Mouse (Mus musculus): ENCODE data around the gene Mrgprg. TPM values are rescaled to one million over a fixed set of nuclear protein-coding genes. Genes with fewer than 3 reads are reported as not detected.
A peak's percentile ranks its signal among the peaks of the same experiment; 100 is the strongest.

The Mrgprg gene
- polyA plus RNA-seq, 1 experiment from 2014 or later, result not detected

DNA sequence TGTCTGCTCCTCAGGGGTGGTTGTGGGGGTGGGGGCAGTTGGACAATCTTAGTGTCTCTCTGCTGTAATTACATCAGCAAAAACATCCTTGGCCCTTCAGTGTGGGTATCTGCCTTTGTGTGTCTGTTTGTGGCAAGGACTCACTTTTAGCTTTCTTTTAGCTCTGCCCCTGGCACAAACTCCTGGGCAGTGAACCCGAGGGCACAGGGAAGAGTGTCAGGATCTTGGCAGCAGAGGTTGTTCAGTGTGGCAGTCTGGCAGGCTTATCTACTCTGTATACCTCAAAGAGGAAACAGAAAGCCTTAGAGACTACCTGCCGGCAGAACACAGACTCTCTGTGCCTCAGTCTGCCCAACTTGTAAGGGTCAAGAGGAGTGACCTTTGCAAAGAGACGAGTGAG, 9.1 kb downstream of the Mrgprg start:
- Histone ChIP-seq H3K36me3 (ENCODE audit: control insufficient read depth, insufficient read depth, low read length) (no peaks in the 10 kb centered on the region), H3K27ac (ENCODE audit: low read length) (no peak overlapping the region), H3K27me3 (replicated peaks; ENCODE audit: control insufficient read depth, insufficient read depth, low read length) (peaks cover 6% of the 10 kb centered on the region; the same call in 1 of the 2 replicates), H3K9me3 (ENCODE audit: control insufficient read depth, low read length) (no peaks in the 10 kb centered on the region), H3K9ac (ENCODE audit: low read depth, low read length) (no peak overlapping the region), H3K4me2 (ENCODE audit: low read depth, low read length) (no peak overlapping the region), H3K4me1 (ENCODE audit: control insufficient read depth, insufficient read depth, low read length) (peaks cover 5% of the 10 kb centered on the region), H3K4me3 (ENCODE audit: low read length) (no peak overlapping the region)
- 65% methylated on average over 3 of the region's 3 CpGs for WGBS
- no peak; the same call in 1 of the 2 replicates for ATAC-seq

DNA sequence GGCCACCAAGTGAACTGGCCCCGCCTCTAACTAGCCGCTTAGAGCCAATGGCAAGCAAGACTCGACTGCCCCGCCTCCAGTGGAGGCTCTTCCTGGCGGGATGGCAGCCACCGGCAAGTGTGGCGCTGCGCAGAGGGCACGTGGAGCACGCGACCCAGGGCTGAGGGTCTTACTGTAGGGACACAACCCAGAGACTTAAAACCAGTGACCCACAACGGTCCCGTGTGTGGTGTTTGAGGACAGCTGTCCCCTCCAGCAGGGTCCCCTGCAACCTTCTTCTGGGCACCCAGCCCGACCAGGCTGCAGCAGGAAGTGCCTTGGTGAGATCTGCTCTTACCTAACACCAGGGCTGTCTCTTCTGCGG, 9.8 kb downstream of the Mrgprg start:
- no peak overlapping the region for H3K27ac ChIP-seq (ENCODE audit: low read length)
- peaks cover 6% of the 10 kb centered on the region; the same call in 1 of the 2 replicates for H3K27me3 ChIP-seq (replicated peaks; ENCODE audit: control insufficient read depth, insufficient read depth, low read length)
- no peaks in the 10 kb centered on the region for H3K9me3 ChIP-seq (ENCODE audit: control insufficient read depth, low read length)
- H3K4me3 ChIP-seq (ENCODE audit: low read length), result peak overlapping the region; percentile 50
- under 1% methylated on average over 15 of the region's 15 CpGs for WGBS
- no peaks in the 10 kb centered on the region for H3K36me3 ChIP-seq (ENCODE audit: control insufficient read depth, insufficient read depth, low read length)
- peak; percentile 91 for ATAC-seq
- peaks cover 5% of the 10 kb centered on the region for H3K4me1 ChIP-seq (ENCODE audit: control insufficient read depth, insufficient read depth, low read length)
- peak overlapping the region; percentile 88 for H3K4me2 ChIP-seq (ENCODE audit: low read depth, low read length)
- peak overlapping the region; percentile 62 for H3K9ac ChIP-seq (ENCODE audit: low read depth, low read length)

DNA sequence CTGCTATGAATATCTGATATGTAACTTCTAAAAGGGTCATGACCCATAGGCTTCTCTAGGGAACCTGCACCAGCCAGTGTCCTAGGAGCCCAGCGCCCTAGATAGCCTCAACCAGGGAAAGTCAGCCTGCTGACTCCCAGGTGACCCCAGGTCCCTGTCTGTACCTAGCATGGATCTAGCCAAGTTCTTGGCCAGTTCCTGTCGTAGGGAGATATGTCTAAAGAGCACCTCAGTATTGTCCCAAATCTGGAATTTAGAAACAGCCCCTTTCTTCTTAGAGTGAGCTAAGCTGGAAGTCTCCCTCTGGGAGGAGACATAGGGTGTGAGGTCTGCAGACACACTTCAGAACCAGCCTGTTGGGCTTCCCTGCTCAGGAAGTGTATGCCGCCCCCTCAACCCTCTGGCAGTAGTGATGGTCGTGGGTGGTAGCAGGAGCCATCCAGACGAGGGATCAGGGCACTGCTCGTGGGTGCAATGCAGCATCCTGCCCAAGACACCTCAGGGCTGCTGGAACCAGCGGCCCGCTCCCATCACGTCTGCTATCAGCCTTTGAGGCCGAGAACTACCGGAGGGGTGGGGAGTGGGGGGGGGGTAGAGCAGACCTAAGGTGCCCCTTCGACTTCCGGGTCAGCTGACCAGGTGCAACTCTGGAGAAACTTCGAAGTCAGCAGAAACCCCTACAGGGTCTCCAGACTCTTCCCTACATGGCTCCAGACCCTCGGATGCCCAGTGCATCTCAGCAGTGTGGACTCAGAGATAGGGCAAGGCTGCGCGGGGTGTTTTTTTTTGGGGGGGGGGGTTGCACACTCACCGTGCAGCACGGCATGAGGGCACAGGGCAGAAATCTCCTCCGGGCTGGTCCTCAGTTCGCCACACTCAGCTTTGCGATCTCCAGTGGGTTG, 10.4 kb downstream of the Mrgprg start, which contains the start of gene Osbpl5:
Osbpl5 (minus strand) TSS at position 861 of the 902 bp plus-strand sequence.
- Histone ChIP-seq H3K27ac (ENCODE audit: low read length) (no peak within 1 kb of the TSS), H3K36me3 (ENCODE audit: control insufficient read depth, insufficient read depth, low read length) (no peaks in the 10 kb centered on the region), H3K27me3 (replicated peaks; ENCODE audit: control insufficient read depth, insufficient read depth, low read length) (peaks cover 6% of the 10 kb centered on the region; the same call in 1 of the 2 replicates), H3K9me3 (ENCODE audit: control insufficient read depth, low read length) (no peaks in the 10 kb centered on the region), H3K4me2 (ENCODE audit: low read depth, low read length) (peak within 1 kb of the TSS; percentile 88), H3K4me3 (ENCODE audit: low read length) (peak within 1 kb of the TSS; percentile 50), H3K9ac (ENCODE audit: low read depth, low read length) (peak within 1 kb of the TSS; percentile 62), H3K4me1 (ENCODE audit: control insufficient read depth, insufficient read depth, low read length) (peaks cover 5% of the 10 kb centered on the region)
- WGBS, result 24% methylated on average over 22 of the region's 22 CpGs
- ATAC-seq, result 0 out of 2 replicates have a peak, but pooled peaks have one; percentile 10

GRCm38 (mm10) chr7:143755357-143756124, 11.3 kb downstream of the Mrgprg start:
- H3K4me2 ChIP-seq (ENCODE audit: low read depth, low read length), result no peak overlapping the region
- ATAC-seq, result no peak

DNA sequence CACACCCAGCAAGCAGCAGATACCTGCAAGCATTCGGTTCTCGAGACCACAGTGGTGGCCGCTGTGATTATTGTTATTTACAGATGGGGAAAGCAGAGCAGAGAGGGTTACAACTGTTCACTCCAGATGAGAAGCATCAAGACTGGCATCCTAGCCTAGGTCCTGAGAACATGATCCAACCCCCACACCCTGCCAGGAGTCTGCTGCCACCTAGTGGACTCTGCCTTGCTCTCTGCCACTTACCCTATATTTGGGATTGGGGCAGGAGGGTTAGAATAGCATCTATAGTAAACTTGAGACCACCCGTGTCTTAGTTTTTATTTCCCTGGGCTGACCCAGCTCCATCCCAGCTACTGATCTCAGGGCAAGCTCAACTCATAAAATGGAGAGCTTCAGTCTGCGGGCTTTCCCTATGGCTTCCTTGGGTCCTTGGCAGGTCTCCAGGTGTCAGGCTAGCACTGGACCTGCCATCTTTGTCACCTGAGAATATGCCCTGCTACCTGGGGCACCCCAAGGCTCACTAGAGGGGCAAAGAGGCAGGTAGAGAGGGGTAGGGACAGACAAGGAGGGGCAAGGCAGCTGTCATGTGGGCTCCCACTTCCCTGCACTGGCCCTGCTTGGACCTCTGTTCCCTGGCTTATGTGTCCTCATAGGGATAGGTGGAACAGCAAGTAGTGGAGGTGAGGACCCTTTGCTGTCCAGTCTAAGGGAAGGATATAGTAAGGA, 12.6 kb downstream of the Mrgprg start:
- Histone ChIP-seq H3K4me1 (ENCODE audit: control insufficient read depth, insufficient read depth, low read length) (peaks cover 5% of the 10 kb centered on the region), H3K4me2 (ENCODE audit: low read depth, low read length) (no peak overlapping the region), H3K27me3 (replicated peaks; ENCODE audit: control insufficient read depth, insufficient read depth, low read length) (peaks cover 6% of the 10 kb centered on the region; the same call in 1 of the 2 replicates), H3K36me3 (ENCODE audit: control insufficient read depth, insufficient read depth, low read length) (no peaks in the 10 kb centered on the region), H3K27ac (ENCODE audit: low read length) (no peak overlapping the region), H3K9me3 (ENCODE audit: control insufficient read depth, low read length) (no peaks in the 10 kb centered on the region), H3K9ac (ENCODE audit: low read depth, low read length) (no peak overlapping the region), H3K4me3 (ENCODE audit: low read length) (no peak overlapping the region)
- ATAC-seq, result no peak
- WGBS, result 34% methylated on average over 5 of the region's 5 CpGs

More at GRCm38 (mm10) chr7:143755357-143756124, 11.3 kb downstream of the Mrgprg start:
- no peaks in the 10 kb centered on the region for H3K36me3 ChIP-seq (ENCODE audit: control insufficient read depth, insufficient read depth, low read length)
- H3K27me3 ChIP-seq (replicated peaks; ENCODE audit: control insufficient read depth, insufficient read depth, low read length), result peaks cover 6% of the 10 kb centered on the region; the same call in 1 of the 2 replicates
- 74% methylated on average over 9 of the region's 9 CpGs for WGBS
- peaks cover 5% of the 10 kb centered on the region for H3K4me1 ChIP-seq (ENCODE audit: control insufficient read depth, insufficient read depth, low read length)
- H3K9me3 ChIP-seq (ENCODE audit: control insufficient read depth, low read length), result no peaks in the 10 kb centered on the region
- H3K4me3 ChIP-seq (ENCODE audit: low read length), result no peak overlapping the region
- H3K27ac ChIP-seq (ENCODE audit: low read length), result no peak overlapping the region
- no peak overlapping the region for H3K9ac ChIP-seq (ENCODE audit: low read depth, low read length)

- WGBS, result 77% methylated on average over 3 of the region's 3 CpGs
- Histone ChIP-seq H3K9ac (ENCODE audit: low read depth, low read length) (no peak overlapping the region), H3K4me2 (ENCODE audit: low read depth, low read length) (no peak overlapping the region), H3K36me3 (ENCODE audit: control insufficient read depth, insufficient read depth, low read length) (no peaks in the 10 kb centered on the region), H3K27me3 (replicated peaks; ENCODE audit: control insufficient read depth, insufficient read depth, low read length) (peaks cover 6% of the 10 kb centered on the region; the same call in 1 of the 2 replicates), H3K9me3 (ENCODE audit: control insufficient read depth, low read length) (no peaks in the 10 kb centered on the region), H3K4me1 (ENCODE audit: control insufficient read depth, insufficient read depth, low read length) (peaks cover 10% of the 10 kb centered on the region), H3K27ac (ENCODE audit: low read length) (no peak overlapping the region), H3K4me3 (ENCODE audit: low read length) (no peak overlapping the region)
- ATAC-seq, result no peak
Observed at GRCm38 (mm10) chr7:143752606-143753005, 14.2 kb downstream of the Mrgprg start.

- no peaks in the 10 kb centered on the region for H3K36me3 ChIP-seq (ENCODE audit: control insufficient read depth, insufficient read depth, low read length)
- H3K27me3 ChIP-seq (replicated peaks; ENCODE audit: control insufficient read depth, insufficient read depth, low read length), result peaks cover 6% of the 10 kb centered on the region; the same call in 1 of the 2 replicates
- no peak overlapping the region for H3K4me3 ChIP-seq (ENCODE audit: low read length)
- no peaks in the 10 kb centered on the region for H3K9me3 ChIP-seq (ENCODE audit: control insufficient read depth, low read length)
- 53% methylated on average over 4 of the region's 4 CpGs for WGBS
- no peak overlapping the region for H3K27ac ChIP-seq (ENCODE audit: low read length)
- no peak overlapping the region for H3K4me2 ChIP-seq (ENCODE audit: low read depth, low read length)
- no peak overlapping the region for H3K9ac ChIP-seq (ENCODE audit: low read depth, low read length)
- peak; percentile 41 for ATAC-seq
- H3K4me1 ChIP-seq (ENCODE audit: control insufficient read depth, insufficient read depth, low read length), result peaks cover 10% of the 10 kb centered on the region
Observed at GRCm38 (mm10) chr7:143752056-143752455, 14.7 kb downstream of the Mrgprg start.

- H3K4me3 ChIP-seq (ENCODE audit: low read length), result no peak overlapping the region
- ATAC-seq, result no peak
- peaks cover 6% of the 10 kb centered on the region for H3K4me1 ChIP-seq (ENCODE audit: control insufficient read depth, insufficient read depth, low read length)
- H3K27ac ChIP-seq (ENCODE audit: low read length), result no peak overlapping the region; the same call in 1 of the 2 replicates
- peaks cover 6% of the 10 kb centered on the region; the same call in 1 of the 2 replicates for H3K27me3 ChIP-seq (replicated peaks; ENCODE audit: control insufficient read depth, insufficient read depth, low read length)
- no peak overlapping the region for H3K4me2 ChIP-seq (ENCODE audit: low read depth, low read length)
- no peaks in the 10 kb centered on the region for H3K9me3 ChIP-seq (ENCODE audit: control insufficient read depth, low read length)
- H3K36me3 ChIP-seq (ENCODE audit: control insufficient read depth, insufficient read depth, low read length), result no peaks in the 10 kb centered on the region
- H3K9ac ChIP-seq (ENCODE audit: low read depth, low read length), result no peak overlapping the region
- WGBS, result 76% methylated on average over 1 of the region's 1 CpGs
Observed at GRCm38 (mm10) chr7:143751380-143751779, 15.4 kb downstream of the Mrgprg start.

Data from intestine, embryonic 16.5 days (tissue).